Mouse (Mus musculus) central nervous system, embryonic 18 days (tissue): ENCODE data around the gene Gm28047. TPM values are rescaled to one million over a fixed set of nuclear protein-coding genes. Genes with fewer than 3 reads are reported as not detected.

ENCODE experiments used
- polyA plus RNA-seq: library from polyadenylated mRNA; depleted of rRNA; stranded (reverse); fragments of >200 nt; gene quantifications from 2 replicates; pipeline ENCODE4 v1.2.3, GENCODE M21; 2012; rRNA removed

Gm28047 gene
- not detected in 2 replicates for polyA plus RNA-seq

DNA sequence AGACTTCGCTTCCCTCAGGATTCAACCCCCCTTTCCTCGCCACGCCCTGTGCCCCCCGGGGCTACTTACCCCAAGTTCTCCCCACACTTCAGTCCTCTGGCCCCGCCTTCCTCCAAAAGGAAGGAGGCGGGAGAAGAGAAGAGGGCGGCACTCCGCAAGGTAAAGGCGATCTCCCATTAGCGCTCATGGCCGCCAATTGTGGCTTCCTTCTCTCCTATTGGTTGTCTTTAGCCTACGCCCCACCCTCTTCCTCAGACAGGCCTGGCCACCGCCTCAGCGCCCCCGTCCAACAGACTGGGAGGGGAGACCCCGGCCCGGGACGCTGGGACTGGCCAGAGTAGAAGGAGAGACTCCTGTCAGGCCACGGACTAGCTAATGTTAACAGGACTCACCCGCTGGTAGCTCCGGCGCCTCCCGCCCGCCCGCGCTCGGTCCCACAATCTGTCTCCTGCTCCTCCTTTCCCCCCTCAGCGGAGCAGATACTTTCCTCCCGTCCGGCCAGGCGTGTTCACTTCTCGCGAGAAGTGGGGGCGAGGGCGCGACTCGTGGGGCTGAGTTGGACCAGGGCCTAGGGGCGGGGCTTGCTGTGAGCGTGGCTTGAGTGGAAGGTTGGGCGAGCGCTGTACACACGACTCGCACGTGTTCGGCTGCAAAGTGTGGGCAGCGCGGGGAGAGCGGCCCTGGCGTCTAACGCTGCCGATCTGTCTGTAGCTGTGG lies at the start of gene Gm28047, which contains the start of gene Atf7:
TSS of gene Gm28047 (minus strand) at position 98 of the 717 bp plus-strand sequence.
TSS of gene Atf7 (minus strand) at position 495 of the 717 bp plus-strand sequence.

DNA sequence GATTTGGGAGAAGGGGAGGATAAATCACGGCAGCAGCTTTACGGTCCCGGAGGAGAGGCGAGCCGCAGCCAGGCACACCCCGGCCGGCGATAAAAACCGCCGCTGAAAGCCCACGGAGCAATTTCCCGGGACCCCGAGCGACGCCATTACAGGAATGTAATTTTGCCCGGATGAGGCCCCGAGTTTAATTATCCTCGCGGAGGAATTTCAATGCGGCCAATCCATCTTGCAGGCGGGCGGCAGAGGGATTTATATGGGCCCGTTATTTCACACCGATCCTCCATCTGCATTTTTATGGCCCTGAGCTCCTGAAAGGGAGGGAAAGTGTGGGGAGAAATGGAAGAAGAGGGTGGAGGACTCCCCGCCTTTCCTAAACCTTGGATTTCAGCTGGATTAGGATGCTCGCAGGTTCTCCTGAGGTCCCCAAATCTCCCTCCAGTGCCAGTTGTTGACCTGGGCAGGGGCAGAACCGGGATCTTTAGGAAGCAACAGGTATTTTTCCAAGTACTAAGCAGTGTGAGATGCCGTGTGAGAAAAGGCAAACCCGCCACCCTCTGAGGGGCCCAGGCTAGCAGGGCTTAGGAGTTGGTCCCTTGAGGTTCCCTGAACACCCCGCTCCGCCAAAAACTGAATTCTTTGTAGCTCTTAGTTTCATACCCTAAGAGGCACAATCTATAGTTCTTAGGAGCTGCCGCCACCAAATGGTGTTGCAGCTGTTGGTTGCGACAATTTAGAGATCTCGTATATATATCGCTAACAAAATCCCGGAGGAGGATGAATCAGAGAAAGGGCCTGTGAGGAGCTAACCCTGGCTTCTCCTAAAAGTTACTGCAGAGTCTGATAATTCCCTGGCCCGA lies 47.6 kb upstream of the Gm28047 start, which contains the start of gene Atp5g2:
TSS of gene Atp5g2 (minus strand) at position 138 of the 857 bp plus-strand sequence.

DNA sequence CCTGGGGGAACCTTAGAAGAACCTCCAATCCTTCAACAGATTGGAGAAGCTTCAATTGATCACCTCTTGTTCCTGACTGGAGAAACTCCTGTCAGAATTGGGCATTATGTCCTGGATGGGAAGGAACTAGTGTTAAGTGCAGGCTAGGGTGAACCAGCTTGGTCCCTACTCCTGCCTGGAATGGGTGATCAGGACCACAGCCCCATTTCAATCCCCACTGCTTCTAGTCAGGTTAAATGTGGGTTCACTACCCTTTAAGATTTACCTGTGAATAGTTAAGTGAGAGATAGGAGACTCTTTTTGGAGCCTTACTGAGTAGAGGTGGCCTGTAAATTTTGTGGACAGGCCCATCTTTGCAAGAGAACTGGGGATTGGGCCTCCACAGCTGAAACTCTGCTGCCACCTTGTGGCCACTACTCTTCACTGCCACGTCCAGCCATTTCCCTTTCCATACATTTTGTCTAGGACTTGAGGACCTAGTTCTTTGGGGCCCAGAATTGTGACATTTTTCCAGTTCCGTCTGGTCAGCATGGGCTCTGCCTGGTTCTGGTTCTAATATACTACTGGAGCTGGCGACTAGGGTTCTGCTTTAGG lies 99.9 kb downstream of the Gm28047 start, which contains the start of gene Npff:
TSS of gene Npff (minus strand) at position 51 of the 594 bp plus-strand sequence.

DNA sequence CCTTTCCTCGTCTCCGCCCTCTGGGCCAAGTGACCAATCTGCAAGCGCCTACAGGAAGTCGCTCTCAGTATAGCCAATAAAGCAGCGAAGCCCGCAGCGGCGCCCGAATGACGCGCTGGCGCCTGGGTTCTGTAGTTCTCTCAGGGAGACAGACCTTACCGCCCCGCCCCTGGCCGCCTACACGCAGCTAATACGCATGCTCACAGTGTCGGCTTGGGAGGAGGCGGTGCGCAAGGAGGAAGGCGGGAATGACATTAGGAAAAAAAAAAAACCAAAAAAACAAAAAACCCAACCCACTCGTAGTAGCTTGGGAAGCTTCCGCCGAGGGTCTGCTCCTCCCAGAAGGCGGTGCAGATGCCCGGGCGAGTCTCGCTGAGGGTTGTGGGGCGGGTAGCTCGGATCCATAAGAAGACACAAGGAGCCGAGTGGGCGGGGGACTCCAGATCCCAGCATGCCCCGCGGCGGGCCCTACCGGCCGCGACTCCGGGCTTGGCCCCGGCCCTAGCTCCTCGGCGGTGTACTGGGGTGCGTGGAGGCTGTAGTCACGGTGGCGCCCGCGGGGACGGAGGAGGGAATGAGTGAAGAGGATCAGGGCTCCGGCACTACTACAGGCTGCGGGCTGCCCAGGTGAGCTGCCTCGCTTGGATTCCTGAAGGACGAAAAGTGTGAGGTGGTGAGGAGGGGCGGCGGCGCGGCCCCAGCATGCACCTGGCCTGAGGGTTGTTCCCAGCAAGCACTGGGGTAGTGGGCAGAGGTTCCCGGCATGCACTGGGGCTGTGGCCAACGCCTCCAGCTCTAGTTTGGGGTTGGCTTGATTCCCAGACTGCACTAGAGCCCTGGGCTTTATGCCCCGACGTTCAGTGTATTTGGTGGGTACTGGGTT lies 106.7 kb downstream of the Gm28047 start, which contains the start of gene Tarbp2:
TSS of gene Tarbp2 (plus strand) at position 217 of the 883 bp plus-strand sequence.

DNA sequence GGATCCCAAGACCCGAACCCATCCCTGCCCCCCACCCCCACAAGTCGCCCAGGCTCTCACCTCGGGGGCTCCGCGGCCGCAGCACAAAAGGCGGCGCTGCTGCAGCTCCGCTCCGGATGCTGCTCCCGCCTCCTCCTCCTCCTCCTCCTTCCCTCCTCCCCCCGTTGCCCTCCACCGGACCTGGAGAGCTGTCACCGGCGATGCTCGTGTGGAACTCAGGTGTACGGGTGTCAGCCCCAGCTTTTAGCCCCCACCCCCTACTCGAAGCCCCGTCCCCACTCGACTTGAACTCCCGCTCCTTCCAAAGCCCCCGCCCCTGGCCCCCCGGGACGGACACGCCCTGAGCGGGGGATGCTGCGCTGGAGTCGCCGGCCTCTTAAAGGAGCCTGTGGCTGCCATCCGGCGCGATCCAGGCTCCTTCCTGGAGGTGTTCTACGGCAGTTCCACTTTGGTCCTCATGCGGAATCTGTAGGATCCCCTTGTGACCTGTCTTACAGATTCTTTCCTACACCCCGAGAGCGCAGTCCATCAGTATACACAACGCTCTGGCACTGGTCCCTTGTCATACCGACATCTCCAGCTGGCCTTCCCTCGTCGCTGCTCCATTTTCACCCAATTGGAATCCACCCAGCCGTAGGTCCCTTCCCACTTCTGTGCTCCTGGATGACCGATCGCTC lies 108.0 kb downstream of the Gm28047 start, which contains the start of gene Map3k12:
TSS of gene Map3k12 (minus strand) at position 337 of the 677 bp plus-strand sequence.

DNA sequence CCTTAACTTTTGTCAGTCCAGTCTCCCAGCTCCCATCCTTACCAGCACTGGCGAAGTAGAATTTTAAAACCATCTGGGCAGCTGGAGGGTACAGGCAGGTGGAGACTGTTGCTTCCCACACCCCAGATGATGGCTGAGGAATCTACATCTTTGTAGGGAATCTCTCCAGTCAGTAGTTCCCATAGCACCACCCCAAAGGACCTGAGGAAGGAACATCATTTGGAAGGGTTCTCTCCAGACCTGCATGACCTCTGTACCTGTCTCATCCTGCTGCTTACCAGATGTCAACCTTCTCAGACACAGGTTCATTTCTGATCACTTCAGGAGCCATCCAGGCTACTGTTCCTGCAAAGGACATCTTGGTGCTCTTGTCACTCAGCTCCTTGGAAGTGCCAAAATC lies 121.4 kb downstream of the Gm28047 start, which contains the start of gene Gm10337:
TSS of gene Gm10337 (plus strand) at position 276 of the 400 bp plus-strand sequence.

Other genes with a start within 250 kb of the Gm28047 start
- gene Sp1, start 218.9 kb downstream of the Gm28047 start, polyA plus RNA-seq: 12.9 and 13.1 TPM in 2 replicates
- gene Amhr2, start 179.7 kb downstream of the Gm28047 start, polyA plus RNA-seq: 0.48 and 0.74 TPM in 2 replicates
- gene Prr13, start 166.0 kb downstream of the Gm28047 start, polyA plus RNA-seq: 73.2 and 80.8 TPM in 2 replicates
- 447 and 470 TPM in 2 replicates for gene Pcbp2, start 154.5 kb downstream of the Gm28047 start, polyA plus RNA-seq
- gene Gm10337, start 121.3 kb downstream of the Gm28047 start, polyA plus RNA-seq: not detected in 2 replicates
- 89.1 and 91.0 TPM in 2 replicates for gene Map3k12, start 108.0 kb downstream of the Gm28047 start, polyA plus RNA-seq
- gene Tarbp2, start 106.9 kb downstream of the Gm28047 start, polyA plus RNA-seq: 145 and 154 TPM in 2 replicates
- gene Npff, start 100.1 kb downstream of the Gm28047 start, polyA plus RNA-seq: 6.7 and 6.8 TPM in 2 replicates
- gene Atf7, start 397 bp upstream of the Gm28047 start, polyA plus RNA-seq: 44.1 and 44.5 TPM in 2 replicates
- 441 and 453 TPM in 2 replicates for gene Atp5g2, start 47.3 kb upstream of the Gm28047 start, polyA plus RNA-seq
- gene Calcoco1, start 97.1 kb upstream of the Gm28047 start, polyA plus RNA-seq: 42.1 and 46.6 TPM in 2 replicates